Mouse (Mus musculus): ENCODE results near the gene Gulp1.

DNA sequence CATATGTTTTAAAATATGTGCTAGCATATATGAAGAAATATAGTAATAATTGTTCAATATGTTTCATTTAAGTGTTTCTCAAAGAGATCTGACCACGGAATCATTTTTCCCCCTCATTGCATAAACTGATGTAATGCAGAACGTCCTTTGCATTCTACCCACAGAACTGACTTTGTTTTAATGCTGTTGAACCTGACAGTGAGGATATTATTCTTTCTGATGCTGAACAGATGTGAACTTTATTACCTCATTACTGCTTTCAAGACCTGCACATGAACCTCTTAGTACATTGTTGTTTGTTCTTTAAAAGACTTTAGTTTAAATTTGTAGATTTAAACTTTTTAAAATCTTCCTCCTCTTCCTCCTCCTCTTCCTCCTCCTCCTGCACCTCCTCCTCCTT, 67.4 kb downstream of the Gulp1 start:
- TF ChIP-seq CTCF (conservative IDR thresholded peaks at IDR 0.05 in 1 of 2, IDR thresholded peaks at IDR 0.05 in 1 of 2; ENCODE audit: low read depth in 2 of 2, low read length in 2 of 2): no peak
- no peak for TF ChIP-seq NELFE (IDR thresholded peaks at IDR 0.05; ENCODE audit: low read depth, low read length)
- no peak for TF ChIP-seq ZNF384 (IDR thresholded peaks at IDR 0.05; ENCODE audit: low read depth, low read length)
- TF ChIP-seq EP300 (IDR thresholded peaks at IDR 0.05; ENCODE audit: low read length): no peak

Data from CH12.LX (cell line).